Mouse (Mus musculus): ENCODE data around the gene Zfp1. TPM values are rescaled to one million over a fixed set of nuclear protein-coding genes. Genes with fewer than 3 reads are reported as not detected.
A peak's percentile ranks its signal among the peaks of the same experiment; 100 is the strongest.

Zfp1 gene
- total RNA-seq, 2 experiments from 2014 or later = 22.0 to 23.5 TPM

GRCm38 (mm10) chr8:111705699-111706098, 62.5 kb downstream of the Zfp1 start:
- no peak for DNase-seq (ENCODE audit: extremely low spot score in 1 of 2, low spot score in 2 of 2)
- TF ChIP-seq CTCF (IDR thresholded peaks at IDR 0.05) = no peak
- H3K27ac ChIP-seq = no peak overlapping the region
- intact Hi-C loops (cut with DNase I) = no loop called here
- H3K4me3 ChIP-seq = no peak overlapping the region

GRCm38 (mm10) chr8:111708265-111708664, 65.1 kb downstream of the Zfp1 start:
- TF ChIP-seq CTCF (IDR thresholded peaks at IDR 0.05) = no peak
- Histone ChIP-seq H3K4me3 (no peak overlapping the region), H3K27ac (no peak overlapping the region)
- intact Hi-C loops (cut with DNase I) = no loop called here
- DNase-seq (ENCODE audit: extremely low spot score in 1 of 2, low spot score in 2 of 2) = no peak

- Histone ChIP-seq H3K27ac (no peak overlapping the region), H3K4me3 (no peak overlapping the region)
- TF ChIP-seq CTCF (IDR thresholded peaks at IDR 0.05) = no peak
- DNase-seq (ENCODE audit: extremely low spot score in 1 of 2, low spot score in 2 of 2) = no peak
- intact Hi-C loops (cut with DNase I) = no loop called here
These were observed 66.0 kb downstream of the Zfp1 start for GRCm38 (mm10) chr8:111709223-111709622.

GRCm38 (mm10) chr8:111710777-111711485, 67.7 kb downstream of the Zfp1 start:
- no peak overlapping the region for H3K4me3 ChIP-seq
- TF ChIP-seq CTCF (IDR thresholded peaks at IDR 0.05) = no peak
- intact Hi-C loops (cut with DNase I) = no loop called here
- no peak for DNase-seq (ENCODE audit: extremely low spot score in 1 of 2, low spot score in 2 of 2)
- no peak overlapping the region for H3K27ac ChIP-seq

- no peak overlapping the region for H3K27ac ChIP-seq
These were observed 68.9 kb downstream of the Zfp1 start for GRCm38 (mm10) chr8:111712135-111712534.

GRCm38 (mm10) chr8:111712588-111712987, 69.4 kb downstream of the Zfp1 start:
- H3K4me3 ChIP-seq = no peak overlapping the region
- intact Hi-C loops (cut with DNase I) = loop anchor here (1.0 kb wide), 1 partner anchor 101 kb away; no protein-coding TSS in a partner anchor
- peak; percentile 79 for TF ChIP-seq CTCF (IDR thresholded peaks at IDR 0.05)
- H3K27ac ChIP-seq = no peak overlapping the region
- peak; percentile 62 to 63 for DNase-seq (ENCODE audit: extremely low spot score in 1 of 2, low spot score in 2 of 2)

More at GRCm38 (mm10) chr8:111712135-111712534, 68.9 kb downstream of the Zfp1 start:
- no peak for TF ChIP-seq CTCF (IDR thresholded peaks at IDR 0.05)
- no peak for DNase-seq (ENCODE audit: extremely low spot score in 1 of 2, low spot score in 2 of 2)
- H3K4me3 ChIP-seq = no peak overlapping the region
- intact Hi-C loops (cut with DNase I) = loop anchor here (1.0 kb wide), 1 partner anchor 101 kb away; no protein-coding TSS in a partner anchor

- Histone ChIP-seq H3K4me3 (no peak overlapping the region), H3K27ac (no peak overlapping the region)
- no peak for TF ChIP-seq CTCF (IDR thresholded peaks at IDR 0.05)
- intact Hi-C loops (cut with DNase I) = no loop called here
- DNase-seq (ENCODE audit: extremely low spot score in 1 of 2, low spot score in 2 of 2) = no peak
These were observed 70.1 kb downstream of the Zfp1 start for GRCm38 (mm10) chr8:111713291-111713690.

- DNase-seq (ENCODE audit: extremely low spot score in 1 of 2, low spot score in 2 of 2) = no peak
- Histone ChIP-seq H3K27ac (no peak overlapping the region), H3K4me3 (no peak overlapping the region)
- TF ChIP-seq CTCF (IDR thresholded peaks at IDR 0.05) = no peak
- intact Hi-C loops (cut with DNase I) = no loop called here
These were observed 70.6 kb downstream of the Zfp1 start for GRCm38 (mm10) chr8:111713817-111714216.

- Histone ChIP-seq H3K4me3 (no peak overlapping the region), H3K27ac (no peak overlapping the region)
- intact Hi-C loops (cut with DNase I) = no loop called here
- no peak for TF ChIP-seq CTCF (IDR thresholded peaks at IDR 0.05)
- no peak for DNase-seq (ENCODE audit: extremely low spot score in 1 of 2, low spot score in 2 of 2)
These were observed 71.1 kb downstream of the Zfp1 start for GRCm38 (mm10) chr8:111714295-111714694.

GRCm38 (mm10) chr8:111715514-111715913, 72.3 kb downstream of the Zfp1 start:
- no peak for DNase-seq (ENCODE audit: extremely low spot score in 1 of 2, low spot score in 2 of 2)
- TF ChIP-seq CTCF (IDR thresholded peaks at IDR 0.05) = no peak
- intact Hi-C loops (cut with DNase I) = no loop called here
- H3K27ac ChIP-seq = no peak overlapping the region
- H3K4me3 ChIP-seq = no peak overlapping the region

GRCm38 (mm10) chr8:111716603-111717487, 73.6 kb downstream of the Zfp1 start:
- DNase-seq (ENCODE audit: extremely low spot score in 1 of 2, low spot score in 2 of 2) = peak; percentile 59 to 64
- intact Hi-C loops (cut with DNase I) = loop anchor here (2.0 kb wide), 1 partner anchor 26 kb away; the partner anchor contains the start of gene Bcar1
- no peak for TF ChIP-seq CTCF (IDR thresholded peaks at IDR 0.05)
- Histone ChIP-seq H3K4me3 (no peak overlapping the region), H3K27ac (peak overlapping the region; percentile 85)

GRCm38 (mm10) chr8:111717488-111717792, 74.2 kb downstream of the Zfp1 start:
- no peak overlapping the region for H3K4me3 ChIP-seq
- peak overlapping the region; percentile 85 for H3K27ac ChIP-seq
- intact Hi-C loops (cut with DNase I) = loop anchor here (2.0 kb wide), 1 partner anchor 25 kb away; the partner anchor contains the start of gene Bcar1
- no peak for DNase-seq (ENCODE audit: extremely low spot score in 1 of 2, low spot score in 2 of 2)
- no peak for TF ChIP-seq CTCF (IDR thresholded peaks at IDR 0.05)

Measured in left cerebral cortex, adult 2 months (tissue).